Mouse (Mus musculus) liver, embryonic 15.5 days (tissue): Measurements from ENCODE around the gene Rlf. TPM values are rescaled to one million over a fixed set of nuclear protein-coding genes. Genes with fewer than 3 reads are reported as not detected.

Experiments
- ATAC-seq: fragments of 200-750 bp; cut with Nextera tagmentation; 2 replicates; pipeline ENCODE4 v1.8.0; 2017; ENCODE audit warnings: moderate number of reproducible peaks, mild to moderate bottlenecking, moderate library complexity; ENCODE audit not compliant: insufficient read depth
- H3K27ac ChIP-seq: fragments of 300-500 bp; sonication (generic); replicated peaks from 2 replicates; pipeline ENCODE4 v1.5.1; 2015; ENCODE audit warnings: mild to moderate bottlenecking, inconsistent platforms
- H3K27me3 ChIP-seq: fragments of 300-500 bp; sonication (generic); 2 replicates; pipeline ENCODE4 v1.6.1; 2015; ENCODE audit warnings: mild to moderate bottlenecking, inconsistent platforms
- H3K36me3 ChIP-seq: fragments of 300-500 bp; sonication (generic); replicated peaks from 2 replicates; pipeline ENCODE4 v1.6.1; 2015; ENCODE audit warnings: moderate library complexity, mild to moderate bottlenecking, inconsistent platforms
- H3K4me1 ChIP-seq: fragments of 300-500 bp; sonication (generic); replicated peaks from 2 replicates; pipeline ENCODE4 v1.6.1; 2015; ENCODE audit warnings: inconsistent platforms
- H3K4me2 ChIP-seq: fragments of 300-500 bp; sonication (generic); 2 replicates; pipeline ENCODE4 v1.6.1; 2015; ENCODE audit warnings: moderate library complexity, mild to moderate bottlenecking, inconsistent platforms
- H3K4me3 ChIP-seq: fragments of 300-500 bp; sonication (generic); replicated peaks from 2 replicates; pipeline ENCODE4 v1.5.1; 2015; ENCODE audit warnings: mild to moderate bottlenecking, inconsistent platforms
- H3K9ac ChIP-seq: fragments of 300-500 bp; sonication (generic); 2 replicates; pipeline ENCODE4 v1.6.1; 2015; ENCODE audit warnings: moderate library complexity, mild to moderate bottlenecking, inconsistent platforms
- H3K9me3 ChIP-seq: fragments of 300-500 bp; sonication (generic); replicated peaks from 2 replicates; pipeline ENCODE4 v1.6.1; 2016; ENCODE audit warnings: inconsistent platforms
- WGBS: fragments of 180-500 bp; shearing (Covaris S2); methylation state at CpG from one replicate; pipeline ENCODE4 v1.1.7; 2015; ENCODE audit warnings: mixed read lengths; ENCODE audit not compliant: insufficient replicate concordance; 5-methylcytosine and 5-hydroxymethylcytosine counted together
- polyA plus RNA-seq: library from polyadenylated mRNA; unstranded; fragments of >200 nt; fragmentation: Nextera tagmentation; extraction: Ambion mirVana; gene quantifications from 2 replicates; pipeline ENCODE4 v1.2.1, GENCODE M21; 2015

Gene Rlf
- polyA plus RNA-seq, 1 experiment from 2014 or later = 9.7 TPM

DNA sequence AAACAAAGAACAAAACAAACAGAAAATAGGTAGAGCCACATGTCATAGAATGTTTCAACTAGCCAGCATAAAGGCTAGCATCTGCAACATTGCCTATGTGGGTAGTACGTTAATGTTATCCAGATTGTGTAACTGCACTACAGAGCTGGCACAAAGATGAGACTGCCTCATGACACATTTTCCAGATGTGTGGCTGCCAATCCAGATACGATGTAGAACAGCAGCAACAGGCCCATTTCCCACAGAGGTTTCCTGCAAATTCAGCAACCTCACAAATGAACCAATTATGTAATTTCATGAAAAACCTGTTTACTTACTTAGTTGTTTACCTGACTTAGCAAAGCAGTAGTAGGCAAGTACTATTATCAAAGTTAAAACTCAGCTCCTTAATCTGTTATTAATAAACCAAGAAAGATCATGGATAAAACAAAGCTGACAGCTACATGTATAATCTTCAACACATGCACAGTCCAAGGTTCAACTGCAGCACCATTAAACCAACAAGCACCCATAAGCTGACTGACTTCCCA, 51.3 kb downstream of the Rlf start:
- no peak overlapping the region for H3K27ac ChIP-seq
- no peaks in the 10 kb centered on the region for H3K9me3 ChIP-seq
- H3K4me1 ChIP-seq = no peaks in the 10 kb centered on the region
- H3K9ac ChIP-seq = no peak overlapping the region
- no peak overlapping the region for H3K4me3 ChIP-seq
- no peaks in the 10 kb centered on the region for H3K27me3 ChIP-seq
- ATAC-seq = no peak
- 90% methylated on average over 2 of the region's 2 CpGs for WGBS
- H3K36me3 ChIP-seq = peaks cover 45% of the 10 kb centered on the region
- no peak overlapping the region for H3K4me2 ChIP-seq

DNA sequence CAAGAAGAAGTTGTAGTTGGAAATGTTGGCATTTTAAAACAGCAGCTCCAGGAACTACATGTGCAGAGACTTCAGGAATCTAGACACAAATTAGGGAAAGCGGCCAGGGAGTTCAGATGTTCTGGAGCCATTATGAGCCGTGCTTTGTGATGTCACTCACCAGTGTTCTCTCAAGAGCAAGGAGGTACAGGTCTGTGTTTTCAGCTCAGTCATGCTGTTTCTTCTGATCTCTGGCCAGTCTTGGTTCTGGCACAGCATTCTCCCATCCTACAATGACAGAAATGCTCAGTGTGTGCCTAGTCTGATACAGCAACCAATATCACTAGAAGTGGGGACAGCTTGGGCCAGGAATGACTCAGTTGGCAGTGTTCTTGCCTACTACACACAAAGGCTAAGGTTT, 105.8 kb downstream of the Rlf start, which contains the start of gene Tmco2:
Gene Tmco2 (minus strand): TSS at position 101 of the 400 bp plus-strand sequence.
- Histone ChIP-seq H3K27ac (no peak within 1 kb of the TSS), H3K9me3 (no peaks in the 10 kb centered on the region), H3K4me1 (no peaks in the 10 kb centered on the region), H3K36me3 (no peaks in the 10 kb centered on the region), H3K4me3 (no peak within 1 kb of the TSS), H3K27me3 (no peaks in the 10 kb centered on the region), H3K4me2 (no peak within 1 kb of the TSS), H3K9ac (no peak within 1 kb of the TSS)
- no peak for ATAC-seq
- 77% methylated on average over 2 of the region's 2 CpGs for WGBS

DNA sequence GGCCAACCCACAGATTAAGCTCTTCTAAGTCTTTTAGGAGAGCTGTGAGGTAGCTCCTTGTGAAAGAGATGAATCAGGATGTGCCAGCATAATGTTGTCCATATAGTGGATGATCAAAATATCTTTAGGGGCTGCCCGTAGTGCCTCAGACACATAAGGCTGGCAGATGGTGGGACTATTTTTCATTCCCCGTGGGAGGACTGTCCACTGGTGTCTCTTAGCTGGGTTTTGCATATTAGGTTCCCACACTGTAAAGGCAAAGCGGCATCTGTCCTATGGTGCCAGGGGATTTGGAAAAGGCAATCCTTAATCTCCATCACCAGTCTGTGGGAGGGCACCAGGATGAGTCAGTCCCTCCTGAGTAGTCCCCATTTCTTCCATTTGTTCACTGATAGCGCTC, 111.6 kb downstream of the Rlf start:
- H3K4me1 ChIP-seq = peaks cover 4% of the 10 kb centered on the region; the same call in 1 of the 2 replicates
- H3K27me3 ChIP-seq = no peaks in the 10 kb centered on the region
- 63% methylated on average over 4 of the region's 4 CpGs for WGBS
- H3K9ac ChIP-seq = no peak overlapping the region
- no peak overlapping the region for H3K27ac ChIP-seq
- no peaks in the 10 kb centered on the region for H3K9me3 ChIP-seq
- no peak overlapping the region for H3K4me2 ChIP-seq
- no peak overlapping the region for H3K4me3 ChIP-seq
- H3K36me3 ChIP-seq = no peaks in the 10 kb centered on the region
- no peak for ATAC-seq

DNA sequence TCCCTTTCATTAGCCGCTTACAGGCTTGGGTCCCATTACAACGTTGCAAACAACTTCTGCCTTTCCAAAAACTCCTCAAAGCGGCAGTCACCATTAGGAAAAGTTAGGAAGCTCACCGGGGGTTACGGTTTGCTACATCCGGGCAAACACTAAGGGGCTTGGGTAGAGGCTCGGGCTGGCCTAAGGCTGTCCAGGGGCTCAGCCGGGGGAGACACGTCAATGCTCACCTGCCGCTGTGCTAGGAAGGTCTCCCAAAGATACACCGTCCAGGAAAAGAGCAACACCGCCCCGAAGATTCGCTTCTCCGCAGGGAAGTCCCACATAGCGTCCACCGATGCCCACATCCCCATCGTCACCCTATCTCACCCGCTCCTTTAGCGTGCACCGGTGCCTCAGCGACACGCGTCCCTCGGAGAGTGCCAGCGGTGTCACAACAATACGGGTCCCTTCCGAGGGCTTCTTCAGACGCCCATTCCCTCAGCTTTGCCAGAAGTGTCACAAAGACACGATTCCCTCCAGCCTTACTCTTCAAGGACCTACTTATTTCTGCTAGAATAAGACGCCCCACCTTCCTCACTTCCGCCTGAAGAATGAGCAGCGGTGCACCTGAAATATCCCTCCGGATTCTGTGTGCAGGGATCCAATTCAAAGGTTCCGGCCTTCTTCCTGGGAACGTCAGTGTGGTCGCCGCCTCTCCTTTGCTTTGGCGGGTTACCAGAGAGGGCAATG, 117.1 kb downstream of the Rlf start, which contains the start of gene Zmpste24:
Gene Zmpste24 (minus strand): TSS at position 592 of the 729 bp plus-strand sequence.
- peak; percentile 85 for ATAC-seq
- H3K9me3 ChIP-seq = no peaks in the 10 kb centered on the region
- under 1% methylated on average over 39 of the region's 39 CpGs for whole genome bisulfite sequencing
- H3K27me3 ChIP-seq = no peaks in the 10 kb centered on the region
- peak within 1 kb of the TSS; percentile 64 for H3K9ac ChIP-seq
- H3K4me1 ChIP-seq = peaks cover 17% of the 10 kb centered on the region
- peak within 1 kb of the TSS; percentile 72 for H3K4me3 ChIP-seq
- H3K36me3 ChIP-seq = peaks cover 20% of the 10 kb centered on the region
- H3K4me2 ChIP-seq = peak within 1 kb of the TSS; percentile 75
- peak within 1 kb of the TSS; percentile 69 for H3K27ac ChIP-seq

Other genes starting within 250 kb of the Rlf start
- gene Smap2, start 197.8 kb downstream of the Rlf start, polyA plus RNA-seq = 15.9 and 17.6 TPM in 2 replicates
- gene Col9a2, start 175.7 kb downstream of the Rlf start, polyA plus RNA-seq = 2.5 and 2.7 TPM in 2 replicates
- 20.3 and 21.1 TPM in 2 replicates for gene Zmpste24, start 116.8 kb downstream of the Rlf start, polyA plus RNA-seq
- gene Tmco2, start 105.9 kb downstream of the Rlf start, polyA plus RNA-seq = not detected in 2 replicates
- not detected in 2 replicates for gene Gm12888, start 109.8 kb upstream of the Rlf start, polyA plus RNA-seq
- not detected in 2 replicates for gene Gm12886, start 208.0 kb upstream of the Rlf start, polyA plus RNA-seq